Mouse (Mus musculus) thymus, postnatal 4 days (tissue): ENCODE data around the gene Nt5dc1.
"Not testable (repeated sequence)": the region's sequence is repeated elsewhere in the genome, so short reads cannot be mapped to it uniquely, and the experiment has no call there.

Experiments used
- DNase-seq: peaks from one replicate; pipeline ENCODE4 v3.0.0; 2021

Gene Nt5dc1

GRCm38 (mm10) chr10:34309915-34310685 lies 108.3 kb downstream of the Nt5dc1 start:
- no peak for DNase-seq

- no peak for DNase-seq
These were observed 111.3 kb downstream of the Nt5dc1 start for GRCm38 (mm10) chr10:34307070-34307469.

DNA sequence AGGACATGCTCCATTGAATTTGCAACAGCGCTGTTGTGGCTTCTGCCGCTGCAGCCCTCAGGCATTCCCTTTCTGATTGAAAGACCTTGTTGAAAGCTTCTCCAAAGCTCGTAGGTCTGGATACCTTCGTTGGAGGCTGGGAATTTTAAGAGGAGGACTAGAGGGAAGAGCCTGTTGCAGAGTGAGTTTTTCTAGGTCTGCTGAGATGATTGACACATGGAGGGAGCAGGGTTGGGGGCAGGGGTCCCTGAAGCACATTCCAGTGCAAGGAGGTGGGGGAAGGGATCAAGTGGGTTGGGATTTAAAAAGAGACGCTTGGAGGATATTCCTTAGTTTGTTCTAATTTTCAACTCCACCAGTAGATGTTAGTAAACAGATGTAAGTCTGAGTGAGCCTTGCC lies 118.0 kb downstream of the Nt5dc1 start:
- DNase-seq: no peak

- DNase-seq: peak; percentile 27
These were observed 120.2 kb downstream of the Nt5dc1 start for GRCm38 (mm10) chr10:34297980-34298753.

DNA sequence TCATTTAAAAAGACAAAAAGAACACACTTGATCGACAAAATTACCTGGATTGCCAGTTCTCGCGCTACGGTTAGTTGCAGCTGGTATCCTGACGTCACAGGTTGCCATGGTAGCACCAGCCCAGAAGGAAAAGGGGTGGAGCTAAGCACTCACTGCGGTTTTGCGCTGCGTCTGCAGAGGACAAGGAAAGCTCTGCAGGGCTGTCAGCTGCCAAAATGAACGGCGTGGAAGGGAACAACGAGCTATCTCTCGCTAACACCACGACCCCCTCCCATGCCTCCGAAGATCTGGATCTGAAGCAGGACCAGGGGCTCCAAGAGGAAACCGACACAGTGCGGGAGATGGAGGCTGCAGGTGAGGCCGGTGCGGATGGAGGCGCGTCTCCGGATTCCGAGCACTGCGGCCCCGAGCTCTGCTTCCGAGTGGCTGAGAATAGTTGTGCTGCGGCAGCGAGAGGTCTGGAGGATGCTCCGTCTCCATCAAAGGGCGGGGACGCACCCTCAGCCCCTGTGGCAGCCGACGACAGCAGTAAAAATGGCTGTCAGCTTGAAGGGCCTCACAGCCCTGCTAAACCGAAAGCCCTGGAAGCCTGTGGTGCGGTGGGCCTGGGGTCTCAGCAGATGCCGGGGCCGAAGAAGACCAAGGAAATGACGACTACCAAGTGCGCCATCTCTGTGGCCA lies 120.9 kb downstream of the Nt5dc1 start, which contains the start of gene Tspyl4:
Gene Tspyl4, plus strand, starts transcription at position 144 of the 681 bp plus-strand sequence.
- peak; percentile 96 for DNase-seq

DNA sequence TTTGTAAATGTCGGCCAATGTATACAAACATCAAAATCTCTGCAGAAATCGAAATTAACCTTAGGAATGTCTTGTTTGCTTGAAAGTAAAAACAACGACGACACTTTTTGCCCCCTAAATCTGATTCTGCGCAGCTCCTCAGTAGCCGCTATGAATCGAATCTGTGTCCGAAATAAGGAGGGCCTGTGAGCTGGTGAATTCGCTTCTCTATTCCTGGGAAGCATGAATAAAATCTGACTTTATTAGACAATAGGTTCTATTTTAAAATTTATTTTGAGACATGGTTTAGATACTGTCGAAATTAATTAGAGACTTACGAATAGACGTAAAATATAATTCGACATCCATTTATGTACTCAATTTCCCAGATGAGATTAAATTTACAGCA lies 121.4 kb downstream of the Nt5dc1 start:
- DNase-seq: no peak

DNA sequence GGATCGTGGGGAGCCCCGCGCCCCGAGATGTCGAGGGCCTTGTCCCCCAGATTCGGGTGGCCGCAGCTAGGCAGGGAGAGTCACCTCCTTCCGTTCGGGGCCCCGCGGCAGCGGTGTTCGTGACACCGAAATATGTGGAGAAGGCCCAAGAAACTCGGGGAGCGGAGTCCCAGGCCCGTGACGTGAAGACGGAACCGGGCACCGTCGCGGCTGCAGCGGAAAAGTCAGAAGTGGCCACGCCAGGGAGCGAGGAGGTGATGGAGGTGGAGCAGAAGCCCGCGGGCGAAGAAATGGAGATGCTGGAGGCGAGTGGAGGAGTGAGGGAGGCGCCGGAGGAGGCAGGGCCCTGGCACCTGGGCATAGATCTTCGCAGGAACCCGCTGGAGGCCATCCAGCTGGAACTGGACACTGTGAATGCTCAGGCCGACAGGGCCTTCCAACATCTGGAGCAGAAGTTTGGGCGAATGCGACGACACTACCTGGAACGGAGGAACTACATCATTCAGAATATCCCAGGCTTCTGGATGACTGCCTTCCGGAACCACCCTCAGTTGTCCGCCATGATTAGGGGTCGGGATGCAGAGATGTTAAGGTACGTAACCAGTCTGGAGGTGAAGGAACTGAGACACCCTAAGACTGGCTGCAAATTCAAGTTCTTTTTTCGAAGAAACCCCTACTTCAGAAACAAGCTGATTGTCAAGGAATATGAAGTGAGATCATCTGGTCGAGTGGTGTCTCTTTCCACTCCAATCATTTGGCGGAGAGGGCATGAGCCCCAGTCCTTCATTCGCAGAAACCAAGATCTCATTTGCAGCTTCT lies 135.7 kb downstream of the Nt5dc1 start:
- DNase-seq: no peak

DNA sequence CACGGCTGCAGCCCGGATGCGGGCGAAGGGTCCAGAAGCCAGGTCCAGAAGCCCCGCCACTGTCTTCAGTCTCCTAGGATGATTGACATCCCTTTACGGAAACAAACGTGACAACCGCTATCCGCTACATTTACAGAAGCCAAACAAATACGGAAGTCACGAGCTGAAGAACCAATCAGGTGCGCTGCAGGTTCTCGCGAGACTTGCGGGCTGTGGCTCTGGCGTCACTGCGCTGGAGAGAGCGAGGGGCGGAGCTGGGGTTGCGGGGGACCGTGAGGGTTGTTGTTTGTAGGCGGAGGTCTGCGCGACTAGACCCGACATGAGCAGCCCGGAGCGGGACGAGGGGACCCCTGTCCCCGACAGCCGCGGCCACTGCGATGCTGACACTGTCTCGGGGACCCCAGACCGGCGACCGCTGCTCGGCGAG lies 136.4 kb downstream of the Nt5dc1 start, which contains the start of gene Tspyl1:
Gene Tspyl1, plus strand, starts transcription at position 229 of the 427 bp plus-strand sequence.
- DNase-seq: peak; percentile 99

DNA sequence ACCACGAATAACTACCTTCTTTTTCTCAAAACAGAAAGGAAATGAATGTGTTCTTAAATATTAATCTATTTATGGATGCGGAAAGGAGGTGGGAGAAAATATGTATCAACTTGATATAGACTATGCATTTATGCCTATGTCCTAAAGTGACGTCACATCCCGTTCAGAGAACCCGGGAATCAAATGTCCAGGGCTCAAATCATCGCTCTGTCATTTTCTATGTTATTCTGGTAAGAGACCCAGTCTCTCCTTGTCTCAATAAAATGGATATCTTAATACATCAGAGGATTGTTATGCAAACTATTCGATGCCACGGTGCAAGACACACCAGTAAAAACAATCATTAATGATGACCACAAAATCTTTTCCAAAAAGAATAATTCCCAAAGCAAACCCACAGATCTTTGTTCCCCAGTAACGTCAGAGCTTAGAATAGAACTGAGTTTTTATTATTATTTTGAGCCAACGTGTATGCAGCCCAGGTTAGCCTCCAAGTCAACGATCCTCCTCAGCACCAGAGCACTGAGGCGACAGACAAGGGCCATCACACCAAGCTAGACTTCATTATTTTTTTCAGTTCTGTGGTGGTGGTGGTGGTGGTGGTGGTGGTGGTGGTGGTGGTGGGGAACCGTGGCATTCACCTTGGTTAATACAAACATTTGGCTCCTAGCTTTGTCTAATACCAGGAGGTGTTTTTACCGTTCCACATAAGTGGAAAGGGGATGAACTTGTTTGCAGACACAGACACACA lies 137.0 kb downstream of the Nt5dc1 start:
- no peak for DNase-seq

DNA sequence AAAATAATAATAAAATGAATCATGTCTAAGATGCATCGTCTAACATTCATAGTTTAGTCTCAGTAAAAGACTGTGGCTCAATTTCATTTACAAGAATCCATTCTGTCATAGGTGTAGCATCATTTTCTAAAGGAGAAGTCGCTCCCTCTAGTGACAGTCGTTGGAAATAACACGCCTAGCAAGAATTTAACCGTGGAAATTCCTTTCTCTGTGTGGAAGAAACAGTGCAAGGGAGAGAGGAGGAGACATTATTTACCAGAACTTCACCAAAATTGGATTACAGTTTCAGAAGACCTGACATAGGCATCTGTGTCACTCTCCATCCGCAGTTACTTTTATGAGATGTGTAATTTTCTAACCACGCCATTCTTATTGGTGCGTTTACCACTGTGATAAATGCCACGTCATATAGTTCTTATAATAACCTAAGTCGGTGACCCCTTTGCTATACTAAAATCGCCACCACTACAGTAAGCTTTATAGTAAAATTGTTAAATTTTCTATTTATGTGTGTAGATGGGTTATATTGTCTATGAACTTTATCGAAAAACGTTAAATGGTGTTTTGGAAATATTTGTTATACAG lies 137.7 kb downstream of the Nt5dc1 start:
- DNase-seq: peak; percentile 52

- DNase-seq: no peak
These were observed 146.7 kb downstream of the Nt5dc1 start for GRCm38 (mm10) chr10:34271681-34272080.

GRCm38 (mm10) chr10:34267312-34268070 lies 150.9 kb downstream of the Nt5dc1 start:
- DNase-seq: no peak

- no peak for DNase-seq
These were observed 153.2 kb downstream of the Nt5dc1 start for GRCm38 (mm10) chr10:34265106-34265505.

DNA sequence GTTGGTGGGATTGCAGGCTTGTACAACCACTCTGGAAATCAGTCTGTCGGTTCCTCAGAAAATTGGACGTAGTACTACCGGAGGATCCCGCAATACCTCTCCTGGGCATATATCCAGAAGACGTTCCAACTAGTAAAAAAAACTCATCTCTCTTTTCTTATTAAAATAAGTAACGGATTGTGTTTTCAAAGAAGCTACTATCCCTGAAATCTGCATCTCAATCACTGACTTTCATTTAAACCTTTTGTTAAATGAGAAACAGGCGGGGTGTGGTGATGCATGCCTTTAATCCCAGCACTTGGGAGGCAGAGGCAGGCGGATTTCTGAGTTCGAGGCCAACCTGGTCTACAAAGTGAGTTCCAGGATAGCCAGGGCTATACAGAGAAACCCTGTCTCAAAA lies 165.5 kb downstream of the Nt5dc1 start:
- DNase-seq: not testable (repeated sequence)

DNA sequence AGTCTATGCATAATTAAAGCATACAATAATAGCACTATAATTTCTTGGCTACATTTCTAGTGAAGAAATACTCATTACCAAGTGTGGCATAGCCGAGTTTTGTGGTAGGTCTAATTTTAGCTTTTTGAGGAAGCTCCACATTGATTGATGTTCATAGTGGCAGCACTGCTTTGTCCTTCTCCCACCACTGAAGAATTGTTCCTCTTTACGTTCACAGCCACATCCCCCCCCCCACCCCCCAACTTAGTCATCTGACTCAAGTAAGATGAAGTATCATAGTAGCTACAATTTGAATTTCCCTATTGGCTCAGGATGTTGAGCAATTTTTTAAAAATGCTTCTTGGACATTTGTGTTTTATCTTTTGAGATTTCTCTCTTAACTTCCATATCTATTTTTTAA lies 168.8 kb downstream of the Nt5dc1 start:
- DNase-seq: no peak

DNA sequence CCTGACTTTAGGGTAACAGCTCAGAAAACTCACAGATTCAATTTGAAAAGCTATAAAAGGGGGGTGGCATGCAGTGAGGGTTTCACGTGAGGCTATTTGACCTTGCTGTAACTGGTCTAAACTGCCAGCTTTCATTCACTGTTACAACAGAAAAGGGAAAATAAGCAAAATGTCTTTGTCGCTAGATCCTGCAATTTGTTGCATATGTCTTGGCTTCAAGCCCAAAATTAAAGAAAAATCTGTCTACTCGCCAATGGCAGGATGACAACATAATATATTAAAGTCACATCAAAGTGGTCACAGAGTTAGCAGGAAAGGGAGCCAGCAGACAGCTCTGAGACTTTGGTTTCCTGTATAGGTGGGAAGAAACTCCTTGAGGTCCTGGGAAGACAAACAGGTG lies 170.6 kb downstream of the Nt5dc1 start:
- DNase-seq: no peak

DNA sequence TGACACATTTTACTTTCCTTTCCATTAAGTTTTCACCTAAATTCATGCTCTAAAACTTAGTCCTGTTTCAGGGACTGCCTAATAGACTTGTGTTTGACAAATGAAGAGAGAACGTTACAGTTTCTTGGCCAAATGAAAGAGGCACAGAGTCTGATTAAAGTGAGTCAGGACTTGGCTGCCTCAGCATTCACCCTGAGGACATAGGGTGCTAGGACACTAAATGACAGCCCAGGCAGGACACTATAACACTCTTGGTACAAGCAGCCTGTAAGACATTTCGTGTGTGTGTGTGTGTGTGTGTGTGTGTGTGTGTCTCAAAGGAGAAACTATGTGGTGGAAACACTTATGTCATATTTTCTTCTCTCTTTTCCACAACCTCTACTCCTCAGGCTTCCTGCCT lies 172.2 kb downstream of the Nt5dc1 start:
- DNase-seq: no peak

GRCm38 (mm10) chr10:34244745-34245144 lies 173.6 kb downstream of the Nt5dc1 start:
- no peak for DNase-seq

DNA sequence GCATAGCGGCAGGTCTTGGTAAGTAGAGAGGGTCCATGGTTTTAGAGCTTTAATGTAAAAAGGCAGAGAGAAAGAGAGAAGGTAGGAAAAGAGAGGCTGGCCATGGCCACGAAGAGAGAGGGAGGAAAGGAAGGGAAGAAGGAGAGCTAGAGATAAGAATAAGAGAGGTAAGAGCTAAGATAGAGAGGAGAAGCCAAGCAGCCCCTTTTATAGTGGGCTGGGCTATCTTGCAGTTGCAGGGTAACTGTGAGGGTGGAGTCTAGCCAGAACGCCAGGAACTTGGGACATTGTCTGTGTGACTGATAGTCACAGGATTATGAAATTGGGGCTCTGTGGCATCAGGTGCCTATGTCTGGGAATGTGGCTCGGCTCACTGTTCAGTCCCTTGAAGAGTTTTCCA lies 179.8 kb downstream of the Nt5dc1 start:
- DNase-seq: no peak
